Mouse (Mus musculus): ENCODE data around the gene Rgl2.

DNA sequence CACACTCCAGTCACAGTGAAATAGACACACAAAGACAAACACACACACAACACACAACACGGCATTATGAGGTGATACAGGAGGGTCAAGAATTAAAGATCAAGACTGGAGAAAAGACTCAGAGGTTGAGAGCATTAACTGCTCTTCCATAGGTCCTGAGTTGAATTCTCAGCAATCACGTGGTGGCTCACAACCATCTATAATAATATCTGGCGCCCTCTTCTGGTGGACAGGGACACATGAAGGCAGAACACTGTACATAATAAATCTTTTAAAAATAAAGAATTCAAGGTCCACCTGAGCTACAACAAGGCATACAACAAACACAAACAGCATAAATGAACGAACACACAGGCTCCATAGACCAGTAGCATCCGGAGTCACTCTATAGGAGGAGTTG, 39.6 kb downstream of the Rgl2 start:
- TF ChIP-seq GATA1 (IDR thresholded peaks at IDR 0.05; ENCODE audit: borderline replicate concordance, low read length) (no peak), CTCF (IDR thresholded peaks at IDR 0.05; ENCODE audit: low read depth, low read length) (no peak), POLR2AphosphoS5 (IDR thresholded peaks at IDR 0.05; ENCODE audit: insufficient replicate concordance, low read depth, low read length) (no peak), GATA2 (IDR thresholded peaks at IDR 0.05; ENCODE audit: borderline replicate concordance, low read depth, low read length) (no peak), TAL1 (conservative IDR thresholded peaks at IDR 0.05; ENCODE audit: low read depth, low read length) (no peak)

Data from G1E (cell line).